Mouse (Mus musculus) lung, postnatal 14 days (tissue): ENCODE data around the gene Ankrd39.
"Not testable (repeated sequence)": the region's sequence is repeated elsewhere in the genome, so short reads cannot be mapped to it uniquely, and the experiment has no call there.

Experiments
- DNase-seq: peaks from one replicate; pipeline ENCODE4 v3.0.0; 2021

Gene Ankrd39

GRCm38 (mm10) chr1:36551904-36552303 lies 4.7 kb upstream of the Ankrd39 start:
- DNase-seq = no peak

GRCm38 (mm10) chr1:36550075-36550863 lies 3.0 kb upstream of the Ankrd39 start:
- DNase-seq = no peak

GRCm38 (mm10) chr1:36549491-36549890 lies 2.2 kb upstream of the Ankrd39 start:
- DNase-seq = no peak

GRCm38 (mm10) chr1:36548771-36549170 lies 1.5 kb upstream of the Ankrd39 start:
- no peak for DNase-seq

GRCm38 (mm10) chr1:36547981-36548598 lies 845 bp upstream of the Ankrd39 start:
- peak; percentile 72 for DNase-seq

- no peak for DNase-seq
Observed at GRCm38 (mm10) chr1:36545845-36546600, 1.2 kb downstream of the Ankrd39 start.

GRCm38 (mm10) chr1:36545382-36545781 lies 1.9 kb downstream of the Ankrd39 start:
- DNase-seq = no peak

GRCm38 (mm10) chr1:36542925-36543324 lies 4.3 kb downstream of the Ankrd39 start:
- no peak for DNase-seq

- no peak for DNase-seq
Observed at GRCm38 (mm10) chr1:36541844-36542243, 5.4 kb downstream of the Ankrd39 start.

GRCm38 (mm10) chr1:36540807-36541206 lies 6.4 kb downstream of the Ankrd39 start:
- no peak for DNase-seq

- DNase-seq = no peak
Observed at GRCm38 (mm10) chr1:36540132-36540531, 7.1 kb downstream of the Ankrd39 start.

GRCm38 (mm10) chr1:36539186-36539585 lies 8.1 kb downstream of the Ankrd39 start, which contains the start of gene Gm42417:
Gene Gm42417 (minus strand): TSS chr1:36539429.
- DNase-seq = peak; percentile 77

GRCm38 (mm10) chr1:36538727-36539126 lies 8.5 kb downstream of the Ankrd39 start:
- DNase-seq = no peak

GRCm38 (mm10) chr1:36536783-36537182 lies 10.5 kb downstream of the Ankrd39 start, which contains the start of gene Ankrd23:
Gene Ankrd23 (minus strand): TSS chr1:36536883.
- DNase-seq = not testable (repeated sequence)

- DNase-seq = no peak
Observed at GRCm38 (mm10) chr1:36536397-36536728, 10.9 kb downstream of the Ankrd39 start.

GRCm38 (mm10) chr1:36535477-36536396 lies 11.5 kb downstream of the Ankrd39 start:
- peak; percentile 60 for DNase-seq

- DNase-seq = no peak
Observed at GRCm38 (mm10) chr1:36534595-36535058, 12.6 kb downstream of the Ankrd39 start.

GRCm38 (mm10) chr1:36533546-36533945 lies 13.7 kb downstream of the Ankrd39 start:
- DNase-seq = no peak

GRCm38 (mm10) chr1:36531461-36531860 lies 15.8 kb downstream of the Ankrd39 start:
- DNase-seq = no peak

- no peak for DNase-seq
Observed at GRCm38 (mm10) chr1:36530962-36531361, 16.3 kb downstream of the Ankrd39 start.

GRCm38 (mm10) chr1:36530485-36530884 lies 16.8 kb downstream of the Ankrd39 start:
- no peak for DNase-seq

- DNase-seq = no peak
Observed at GRCm38 (mm10) chr1:36529875-36530274, 17.4 kb downstream of the Ankrd39 start.
